Mouse (Mus musculus) E14TG2a.4 (cell line): ENCODE results near the gene Ccdc187.

Experiments used
- CTCF ChIP-seq: conservative IDR thresholded peaks from 2 replicates; pipeline ENCODE4 v1.5.1; 2014; ENCODE audit warnings: low read length
- NANOG ChIP-seq: IDR thresholded peaks from 2 replicates; pipeline ENCODE4 v1.6.1; 2014; ENCODE audit warnings: borderline replicate concordance, low read length, mixed read lengths
- POU5F1 ChIP-seq: IDR thresholded peaks from 2 replicates; pipeline ENCODE4 v1.6.1; 2014; ENCODE audit warnings: low read length, borderline replicate concordance

DNA sequence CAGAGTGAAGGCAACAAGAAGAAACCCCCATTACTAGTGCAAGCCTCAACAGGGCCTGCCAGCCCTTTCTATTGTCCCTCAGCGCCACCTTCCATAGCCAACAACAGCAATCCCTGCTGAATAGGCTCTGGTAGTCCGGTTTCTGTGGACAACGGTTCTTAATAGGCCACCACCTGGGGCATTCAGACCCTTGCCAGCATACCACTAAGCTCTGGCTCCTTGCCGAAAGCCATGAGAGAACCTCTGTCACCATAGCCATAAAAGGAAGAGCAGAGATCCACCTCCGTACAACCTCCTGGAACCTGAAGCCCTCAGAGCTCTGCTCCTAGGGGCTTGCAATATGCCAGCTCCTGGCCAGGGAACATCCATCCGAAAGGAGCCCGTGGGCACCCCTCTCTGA, 5.0 kb upstream of the Ccdc187 start:
- no peak for TF ChIP-seq CTCF
- no peak for TF ChIP-seq POU5F1
- TF ChIP-seq NANOG: no peak
